Mouse (Mus musculus) forebrain, embryonic 10.5 days (tissue): ENCODE results near the gene Gli3. TPM values are rescaled to one million over a fixed set of nuclear protein-coding genes. Genes with fewer than 3 reads are reported as not detected.

Experiments
- DNase-seq: peaks from one replicate; pipeline ENCODE4 v3.0.0-alpha.2; 2017; ENCODE audit warnings: low spot score; ENCODE audit errors: extremely low spot score
- H3K27ac ChIP-seq: fragments of 300-500 bp; sonication (generic); 2 replicates; pipeline ENCODE4 v1.5.1; 2016; ENCODE audit warnings: mild to moderate bottlenecking
- H3K27me3 ChIP-seq: fragments of 300-500 bp; sonication (generic); 2 replicates; pipeline ENCODE4 v1.6.1; 2016; ENCODE audit warnings: mild to moderate bottlenecking; ENCODE audit not compliant: poor library complexity, severe bottlenecking
- H3K36me3 ChIP-seq: fragments of 300-500 bp; sonication (generic); replicated peaks from 2 replicates; pipeline ENCODE4 v1.6.1; 2016; ENCODE audit warnings: mild to moderate bottlenecking, moderate library complexity
- H3K4me1 ChIP-seq: fragments of 300-500 bp; sonication (generic); 2 replicates; pipeline ENCODE4 v1.6.1; 2016
- H3K4me3 ChIP-seq: fragments of 300-500 bp; sonication (generic); 2 replicates; pipeline ENCODE4 v1.5.1; 2016; ENCODE audit warnings: mild to moderate bottlenecking, moderate library complexity
- H3K9me3 ChIP-seq: fragments of 300-500 bp; sonication (generic); 2 replicates; pipeline ENCODE4 v1.6.1; 2016; ENCODE audit warnings: mild to moderate bottlenecking, moderate library complexity
- WGBS: fragments of 180-500 bp; shearing (Covaris S2); methylation state at CpG from one replicate; pipeline ENCODE4 v1.1.7; 2016; 5-methylcytosine and 5-hydroxymethylcytosine counted together
- polyA plus RNA-seq: library from polyadenylated mRNA; unstranded; fragments of >200 nt; fragmentation: Nextera tagmentation; extraction: Ambion mirVana; gene quantifications from 2 replicates; pipeline ENCODE4 v1.2.1, GENCODE M21; 2016

The Gli3 gene
- polyA plus RNA-seq, 1 experiment from 2014 or later: 60.3 TPM

GRCm38 (mm10) chr13:15513114-15513513 is 50.1 kb downstream of the Gli3 start:
- Histone ChIP-seq H3K27me3 (no peaks in the 10 kb centered on the region), H3K36me3 (peaks cover 11% of the 10 kb centered on the region), H3K9me3 (no peaks in the 10 kb centered on the region), H3K27ac (0 out of 2 replicates have a peak overlapping the region, but pooled peaks have one; percentile 26), H3K4me3 (no peak overlapping the region), H3K4me1 (peaks cover 80% of the 10 kb centered on the region)
- DNase-seq: no peak
- 75% methylated on average over 5 of the region's 5 CpGs for WGBS

DNA sequence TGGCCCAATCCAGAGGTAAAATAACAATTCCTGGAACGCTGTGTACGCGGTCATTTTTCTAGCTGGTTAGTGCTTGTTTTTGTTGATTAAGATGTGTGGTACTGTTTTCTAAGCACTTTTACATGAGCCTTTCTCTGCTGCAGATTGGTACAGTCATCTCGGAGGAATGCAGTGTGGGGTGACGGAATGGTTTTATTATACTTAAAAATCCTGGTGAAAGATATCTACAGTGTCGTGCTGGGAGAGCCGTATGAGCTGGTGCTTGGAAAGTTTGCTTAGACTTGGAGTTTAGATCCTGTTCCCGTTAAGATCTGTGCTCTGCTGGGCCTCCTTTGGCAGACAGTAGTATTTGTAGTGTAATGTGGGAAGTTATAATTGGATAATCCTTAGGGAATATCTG is 51.0 kb downstream of the Gli3 start:
- Histone ChIP-seq H3K27me3 (no peaks in the 10 kb centered on the region), H3K36me3 (peaks cover 11% of the 10 kb centered on the region), H3K4me1 (peaks cover 83% of the 10 kb centered on the region), H3K27ac (no peak overlapping the region), H3K4me3 (no peak overlapping the region), H3K9me3 (no peaks in the 10 kb centered on the region)
- WGBS: 93% methylated on average over 8 of the region's 8 CpGs
- DNase-seq: no peak

DNA sequence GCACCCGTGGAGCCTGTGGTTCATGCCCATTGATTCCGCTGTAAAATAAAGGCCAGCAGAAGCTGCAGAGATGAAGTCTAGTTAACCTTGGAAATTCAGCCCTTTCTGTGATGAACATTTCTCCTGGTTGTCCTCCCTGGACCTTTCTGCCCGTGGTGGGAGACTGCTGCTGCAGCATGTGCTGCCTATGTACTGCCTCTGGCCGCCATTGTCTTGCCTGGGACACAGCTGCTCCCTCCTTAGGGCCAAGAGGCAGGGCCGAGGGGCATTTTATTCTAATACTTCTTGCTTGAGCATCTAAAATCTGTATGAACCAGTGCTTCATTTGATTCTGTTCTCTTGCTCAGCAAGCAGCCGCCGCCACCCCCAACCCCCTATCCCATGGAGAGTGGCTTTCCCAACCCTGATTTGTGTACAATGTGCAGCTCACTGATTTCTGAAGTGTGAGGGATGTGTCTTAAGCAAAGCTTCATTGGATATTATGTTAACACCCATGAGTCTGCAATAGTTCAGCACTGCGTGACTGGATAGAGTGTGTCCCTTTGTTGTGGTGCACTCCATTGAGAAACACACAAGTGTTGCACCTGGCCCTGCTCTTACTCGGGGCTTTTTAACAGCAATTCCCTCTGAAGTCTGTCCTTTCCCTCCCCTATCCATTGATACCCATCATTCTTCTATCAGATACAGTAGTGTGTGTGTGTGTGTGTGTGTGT is 54.2 kb downstream of the Gli3 start:
- no peaks in the 10 kb centered on the region for H3K9me3 ChIP-seq
- H3K4me1 ChIP-seq: peaks cover 72% of the 10 kb centered on the region
- H3K27me3 ChIP-seq: no peaks in the 10 kb centered on the region
- no peak overlapping the region for H3K4me3 ChIP-seq
- no peak for DNase-seq
- peaks cover 31% of the 10 kb centered on the region for H3K36me3 ChIP-seq
- H3K27ac ChIP-seq: peak overlapping the region; percentile 63
- 86% methylated on average over 9 of the region's 9 CpGs for WGBS

DNA sequence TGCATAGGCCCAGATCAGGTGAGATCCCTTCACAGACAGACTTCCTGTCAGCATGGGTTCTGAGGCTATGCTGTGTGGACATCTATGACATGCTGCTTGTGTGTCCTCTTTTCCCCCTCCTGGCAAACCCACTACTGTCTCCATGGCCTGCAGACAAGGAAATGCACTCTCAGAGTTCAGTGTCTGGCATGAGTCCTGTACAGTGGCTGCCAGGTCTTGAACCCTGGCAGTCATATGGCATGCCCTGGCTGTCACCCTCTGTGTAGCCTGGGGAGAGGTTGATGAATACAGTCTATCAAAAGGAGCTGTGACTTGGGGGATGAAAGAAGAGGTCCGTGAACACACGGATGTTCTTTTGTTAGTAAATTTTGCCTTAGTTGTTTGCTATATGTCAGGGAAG is 57.3 kb downstream of the Gli3 start:
- peaks cover 41% of the 10 kb centered on the region for H3K4me1 ChIP-seq
- peaks cover 50% of the 10 kb centered on the region for H3K36me3 ChIP-seq
- no peaks in the 10 kb centered on the region for H3K27me3 ChIP-seq
- DNase-seq: no peak
- H3K4me3 ChIP-seq: no peak overlapping the region
- WGBS: 76% methylated on average over 2 of the region's 2 CpGs
- no peak overlapping the region for H3K27ac ChIP-seq
- H3K9me3 ChIP-seq: no peaks in the 10 kb centered on the region

- no peaks in the 10 kb centered on the region for H3K27me3 ChIP-seq
- no peaks in the 10 kb centered on the region for H3K9me3 ChIP-seq
- H3K4me3 ChIP-seq: no peak overlapping the region
- no peak overlapping the region for H3K27ac ChIP-seq
- H3K4me1 ChIP-seq: peaks cover 25% of the 10 kb centered on the region
- 86% methylated on average over 3 of the region's 3 CpGs for WGBS
- DNase-seq: no peak
- H3K36me3 ChIP-seq: peaks cover 42% of the 10 kb centered on the region
Observed at GRCm38 (mm10) chr13:15522153-15522552, 59.1 kb downstream of the Gli3 start.

GRCm38 (mm10) chr13:15524208-15524607 is 61.2 kb downstream of the Gli3 start:
- 88% methylated on average over 8 of the region's 8 CpGs for WGBS
- Histone ChIP-seq H3K27ac (no peak overlapping the region), H3K36me3 (peaks cover 44% of the 10 kb centered on the region), H3K4me1 (peaks cover 15% of the 10 kb centered on the region), H3K27me3 (no peaks in the 10 kb centered on the region), H3K4me3 (no peak overlapping the region), H3K9me3 (no peaks in the 10 kb centered on the region)
- no peak for DNase-seq

DNA sequence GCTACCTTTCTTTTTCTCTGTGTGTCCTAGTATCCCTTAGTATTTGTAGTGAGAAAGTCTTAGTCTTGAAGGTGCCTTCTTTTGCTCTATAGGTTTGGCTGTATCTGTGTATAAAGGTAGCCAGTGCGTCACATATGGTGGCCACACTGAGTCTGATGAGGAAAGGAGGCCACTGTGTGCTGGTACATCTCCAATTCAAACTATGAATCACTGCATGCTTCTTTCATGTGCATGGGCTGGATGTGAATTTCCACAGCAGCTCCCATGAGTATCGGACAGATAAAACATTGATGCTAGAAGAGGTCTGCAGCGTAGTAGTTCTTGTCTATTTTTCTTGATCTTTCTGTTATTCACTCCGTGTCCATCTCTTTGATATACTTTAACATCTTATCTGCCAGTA is 63.7 kb downstream of the Gli3 start:
- WGBS: 93% methylated on average over 4 of the region's 4 CpGs
- peaks cover 42% of the 10 kb centered on the region for H3K36me3 ChIP-seq
- no peaks in the 10 kb centered on the region for H3K27me3 ChIP-seq
- no peak overlapping the region for H3K4me3 ChIP-seq
- no peak overlapping the region for H3K27ac ChIP-seq
- no peaks in the 10 kb centered on the region for H3K9me3 ChIP-seq
- DNase-seq: no peak
- H3K4me1 ChIP-seq: peaks cover 7% of the 10 kb centered on the region

DNA sequence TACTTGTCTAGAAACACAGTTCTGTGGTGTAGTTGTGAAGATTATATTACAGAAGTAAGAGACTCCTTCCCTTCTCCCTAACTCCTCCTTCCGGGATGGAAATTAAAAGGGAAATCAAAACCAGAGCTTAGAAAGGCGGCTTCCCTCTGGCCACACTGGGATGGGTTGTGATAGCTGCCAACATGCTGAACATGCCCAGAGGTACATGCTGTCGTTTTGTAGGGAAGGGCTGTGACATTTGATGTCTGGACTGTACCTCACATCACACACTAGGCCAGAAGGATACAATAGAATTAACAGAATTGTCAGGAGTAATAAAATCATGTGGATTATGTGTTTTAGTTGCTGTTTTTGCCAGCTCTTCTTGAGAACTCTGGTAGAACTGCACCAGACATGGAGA is 68.5 kb downstream of the Gli3 start:
- H3K27me3 ChIP-seq: no peaks in the 10 kb centered on the region
- peaks cover 46% of the 10 kb centered on the region for H3K36me3 ChIP-seq
- H3K27ac ChIP-seq: no peak overlapping the region
- DNase-seq: no peak
- H3K4me1 ChIP-seq: peaks cover 19% of the 10 kb centered on the region
- WGBS: 70% methylated on average over 3 of the region's 3 CpGs
- no peak overlapping the region for H3K4me3 ChIP-seq
- H3K9me3 ChIP-seq: no peaks in the 10 kb centered on the region

DNA sequence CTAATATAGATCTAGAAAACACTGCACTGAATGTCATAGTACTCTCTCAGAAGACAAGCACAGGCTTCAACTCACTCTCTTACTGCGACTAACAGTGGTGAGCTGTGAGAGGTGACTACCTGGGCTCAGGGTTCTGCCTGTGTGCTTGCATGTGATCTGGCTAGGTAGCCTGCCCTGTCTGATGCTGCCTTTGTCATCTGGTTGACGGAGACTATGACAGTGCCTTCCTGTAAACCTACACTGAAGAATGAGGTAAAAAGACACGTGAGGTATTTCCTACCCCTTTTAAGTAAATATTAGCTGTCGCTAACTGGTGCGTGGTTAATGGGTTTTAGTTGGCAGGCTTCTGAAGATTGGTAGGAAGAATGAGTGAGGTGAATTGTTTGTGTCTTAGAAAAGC is 74.2 kb downstream of the Gli3 start:
- Histone ChIP-seq H3K4me1 (peaks cover 68% of the 10 kb centered on the region), H3K4me3 (no peak overlapping the region), H3K9me3 (no peaks in the 10 kb centered on the region), H3K27ac (peak overlapping the region; percentile 48; the same call in 1 of the 2 replicates), H3K36me3 (peaks cover 29% of the 10 kb centered on the region), H3K27me3 (no peaks in the 10 kb centered on the region)
- no peak for DNase-seq
- WGBS: 54% methylated on average over 5 of the region's 5 CpGs

- H3K27ac ChIP-seq: peak overlapping the region; percentile 68
- no peaks in the 10 kb centered on the region for H3K9me3 ChIP-seq
- H3K27me3 ChIP-seq: no peaks in the 10 kb centered on the region
- 70% methylated on average over 3 of the region's 3 CpGs for WGBS
- H3K4me1 ChIP-seq: peaks cover 72% of the 10 kb centered on the region
- no peak for DNase-seq
- peaks cover 25% of the 10 kb centered on the region for H3K36me3 ChIP-seq
- H3K4me3 ChIP-seq: no peak overlapping the region
Observed at GRCm38 (mm10) chr13:15537611-15538010, 74.6 kb downstream of the Gli3 start.

GRCm38 (mm10) chr13:15538389-15538788 is 75.4 kb downstream of the Gli3 start:
- Histone ChIP-seq H3K36me3 (peaks cover 22% of the 10 kb centered on the region), H3K4me1 (peaks cover 78% of the 10 kb centered on the region), H3K27me3 (no peaks in the 10 kb centered on the region), H3K27ac (peak overlapping the region; percentile 30; the same call in 1 of the 2 replicates), H3K9me3 (no peaks in the 10 kb centered on the region), H3K4me3 (no peak overlapping the region)
- 85% methylated on average over 2 of the region's 2 CpGs for WGBS
- DNase-seq: no peak

- 8% methylated on average over 5 of the region's 5 CpGs for WGBS
- H3K9me3 ChIP-seq: no peaks in the 10 kb centered on the region
- H3K27me3 ChIP-seq: no peaks in the 10 kb centered on the region
- 0 out of 2 replicates have a peak, but pooled peaks cover 3% of the 10 kb centered on the region for H3K36me3 ChIP-seq
- peaks cover 100% of the 10 kb centered on the region for H3K4me1 ChIP-seq
- peak overlapping the region; percentile 32; the same call in 1 of the 2 replicates for H3K4me3 ChIP-seq
- peak overlapping the region; percentile 89 for H3K27ac ChIP-seq
- DNase-seq: no peak
Observed at GRCm38 (mm10) chr13:15542053-15542452, 79.0 kb downstream of the Gli3 start.

GRCm38 (mm10) chr13:15543169-15543887 is 80.3 kb downstream of the Gli3 start:
- no peaks in the 10 kb centered on the region for H3K27me3 ChIP-seq
- peak overlapping the region; percentile 89 for H3K27ac ChIP-seq
- WGBS: 25% methylated on average over 12 of the region's 12 CpGs
- peak overlapping the region; percentile 32 for H3K4me3 ChIP-seq
- peaks cover 9% of the 10 kb centered on the region for H3K36me3 ChIP-seq
- H3K9me3 ChIP-seq: no peaks in the 10 kb centered on the region
- peaks cover 100% of the 10 kb centered on the region for H3K4me1 ChIP-seq
- DNase-seq: no peak
